Mouse (Mus musculus) layer of hippocampus, postnatal 14 days (tissue): Measurements from ENCODE around the gene Rd3l. TPM values are rescaled to one million over a fixed set of nuclear protein-coding genes. Genes with fewer than 3 reads are reported as not detected.

Experiments
- DNase-seq, 2 experiments: peaks; one replicate each; pipeline ENCODE4 v3.0.0; 2021 to 2022; ENCODE audit warnings: low spot score in 2 of 2, mixed read lengths in 1 of 2
- long read RNA-seq, 2 experiments: library from polyadenylated mRNA; stranded (forward); transcript quantifications; one replicate each; pipeline ENCODE4 v2.0.0; 2021
- total RNA-seq, 2 experiments: library from RNA; stranded (reverse); gene quantifications; 2 replicates each; pipeline ENCODE4 v1.2.3; 2021

Rd3l gene
- under 1 TPM in 1 of 2 experiments, not detected in 1; 0.38 TPM for total RNA-seq
- long read RNA-seq, experiment 1: 0 reads
- long read RNA-seq, experiment 2: 0 reads

GRCm38 (mm10) chr12:111980887-111981367 lies at the start of gene Rd3l:
TSS of gene Rd3l (minus strand) at chr12:111981317.
- DNase-seq: no peak

GRCm38 (mm10) chr12:112027408-112027807 lies 46.3 kb upstream of the Rd3l start:
- no peak for DNase-seq

- DNase-seq: no peak
Measured at GRCm38 (mm10) chr12:112025907-112026645, 45.0 kb upstream of the Rd3l start.

DNA sequence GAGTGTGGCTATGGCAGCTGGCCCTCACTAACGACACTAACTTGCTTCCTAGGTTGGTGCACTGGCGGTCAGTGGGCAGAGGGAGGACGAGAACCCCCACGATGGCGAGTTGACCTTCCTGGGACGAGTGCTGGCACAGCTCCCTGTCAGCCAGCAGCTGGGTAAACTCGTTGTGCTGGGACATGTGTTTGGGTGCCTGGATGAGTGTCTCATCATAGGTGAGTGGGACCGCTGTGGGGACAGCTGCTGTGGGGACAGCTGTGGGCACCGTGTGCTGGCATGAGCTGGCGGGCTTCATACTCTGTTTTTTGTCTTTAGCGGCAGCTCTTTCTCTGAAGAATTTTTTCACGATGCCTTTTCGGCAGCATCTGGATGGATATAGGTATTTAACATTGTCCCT lies 44.3 kb upstream of the Rd3l start:
- no peak for DNase-seq

GRCm38 (mm10) chr12:112024581-112025310 lies 43.6 kb upstream of the Rd3l start:
- no peak for DNase-seq

DNA sequence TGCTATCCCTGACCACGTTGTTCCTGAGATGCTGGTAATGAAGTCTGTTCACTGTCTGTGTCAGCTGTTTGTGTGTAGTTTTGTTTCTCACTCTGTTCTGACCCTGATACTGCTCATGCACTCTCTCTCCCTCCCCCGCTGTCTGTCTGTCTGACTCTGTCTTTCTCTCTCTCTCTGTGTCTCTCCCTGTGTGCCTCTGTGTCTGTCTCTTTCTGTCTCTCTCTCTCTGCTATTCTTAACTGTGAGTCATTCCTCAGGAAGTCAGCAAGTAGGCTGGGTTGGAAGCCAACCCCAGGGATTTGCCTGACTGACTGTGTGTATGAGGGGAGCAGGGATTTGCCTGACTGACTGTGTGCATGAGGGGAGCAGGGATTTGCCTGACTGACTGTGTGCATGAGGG lies 42.2 kb upstream of the Rd3l start:
- no peak for DNase-seq

- DNase-seq: no peak
Measured at GRCm38 (mm10) chr12:112016346-112016745, 35.2 kb upstream of the Rd3l start.

- no peak for DNase-seq
Measured at GRCm38 (mm10) chr12:112013271-112013801, 32.2 kb upstream of the Rd3l start.

DNA sequence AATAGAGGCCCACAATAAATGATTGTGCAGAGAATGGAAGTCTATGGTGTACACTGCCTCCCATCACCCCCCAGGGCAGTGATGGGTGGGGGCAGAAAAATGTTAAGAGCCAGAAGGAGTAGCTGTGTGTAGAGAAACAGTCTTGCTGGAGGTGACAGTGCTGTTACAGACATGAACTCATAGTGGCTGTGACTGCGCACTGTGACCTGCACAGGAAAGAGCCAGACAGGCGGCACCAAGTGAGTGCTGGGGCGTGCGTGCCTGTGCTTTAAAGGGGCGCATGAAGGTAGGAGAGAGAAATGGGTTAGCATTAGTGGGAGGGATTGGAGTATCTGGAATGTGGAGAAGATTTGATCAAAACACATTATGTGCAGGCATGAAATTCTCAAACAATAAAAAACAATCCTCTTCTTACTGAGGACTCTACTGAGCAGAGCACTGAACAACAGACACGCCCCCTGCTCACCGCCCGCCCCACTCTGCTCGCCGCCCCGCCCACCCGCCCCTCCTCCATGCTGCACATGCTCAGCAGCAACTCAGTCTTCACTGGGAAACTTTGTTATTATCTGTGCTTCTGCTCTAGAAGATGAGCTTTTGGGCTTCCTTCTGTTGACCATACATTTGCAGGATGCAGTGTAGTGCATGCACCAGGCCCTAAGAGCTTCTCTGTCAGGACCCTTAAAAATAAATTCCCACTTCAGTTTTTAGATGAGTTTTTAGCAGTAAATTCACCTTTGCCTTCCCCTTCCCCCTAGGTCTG lies 31.6 kb upstream of the Rd3l start:
- DNase-seq: no peak

- DNase-seq: peak; percentile 75 to 86
Measured at GRCm38 (mm10) chr12:112001223-112001622, 20.1 kb upstream of the Rd3l start.

DNA sequence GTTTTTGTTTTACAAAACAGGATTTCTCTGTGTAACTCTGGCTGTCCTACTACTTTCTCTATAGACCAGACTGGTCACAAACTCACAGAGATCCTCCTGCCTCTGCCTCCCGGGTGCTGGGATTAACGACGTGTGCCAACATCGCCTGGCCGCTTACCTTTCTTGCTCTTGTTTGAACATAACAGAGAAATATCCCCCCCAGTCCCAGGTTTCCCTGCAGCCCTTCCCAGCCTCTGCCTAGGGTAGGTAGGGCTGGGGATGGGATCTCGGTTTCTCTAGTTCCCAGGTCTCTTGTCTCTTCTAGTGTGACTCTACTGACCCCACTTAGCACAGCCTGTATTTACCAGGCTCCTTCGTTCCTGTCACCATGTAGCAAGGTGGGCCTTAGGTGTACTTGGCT lies 18.6 kb upstream of the Rd3l start:
- DNase-seq: no peak

GRCm38 (mm10) chr12:111995161-111995560 lies 14.0 kb upstream of the Rd3l start:
- no peak for DNase-seq

GRCm38 (mm10) chr12:111992626-111993025 lies 11.5 kb upstream of the Rd3l start:
- no peak for DNase-seq

DNA sequence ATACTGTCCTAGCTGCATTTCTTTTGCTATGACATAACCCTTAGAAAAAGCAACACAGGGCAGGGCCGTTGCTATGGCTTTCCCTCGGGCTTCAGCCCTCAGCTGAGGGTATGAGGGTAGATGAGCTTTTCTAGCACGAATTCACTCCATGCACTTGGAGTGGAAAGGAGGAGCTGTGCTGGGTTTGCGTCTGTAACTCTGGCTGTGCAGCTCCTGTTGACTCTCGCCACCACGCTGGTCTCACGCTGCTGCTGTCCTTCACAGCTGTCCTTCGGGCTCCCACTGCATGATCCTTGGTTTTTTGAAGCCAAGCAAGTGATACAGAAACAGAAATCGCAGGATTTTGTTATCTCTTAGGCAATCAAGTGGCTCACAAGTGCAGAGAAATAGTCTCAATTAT lies 5.6 kb upstream of the Rd3l start:
- no peak for DNase-seq

DNA sequence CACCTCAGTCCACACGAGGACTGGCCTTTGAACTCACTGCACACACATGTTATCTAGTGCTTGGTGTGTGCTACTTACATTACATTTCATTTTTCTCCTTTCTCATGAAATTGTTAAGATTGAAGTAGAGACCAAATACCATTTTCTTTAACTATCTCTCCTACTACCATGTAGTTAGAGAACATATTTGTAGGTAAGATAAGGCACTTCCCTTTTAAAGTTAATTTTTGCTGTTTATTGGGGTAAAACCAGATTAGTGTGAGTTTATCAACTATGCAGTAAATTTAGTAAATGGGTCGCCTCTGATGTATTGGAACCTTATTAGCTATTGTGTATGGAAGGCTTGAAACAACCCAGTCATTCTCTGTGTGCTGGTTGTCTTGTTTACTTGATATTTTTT lies 2.0 kb upstream of the Rd3l start:
- no peak for DNase-seq

DNA sequence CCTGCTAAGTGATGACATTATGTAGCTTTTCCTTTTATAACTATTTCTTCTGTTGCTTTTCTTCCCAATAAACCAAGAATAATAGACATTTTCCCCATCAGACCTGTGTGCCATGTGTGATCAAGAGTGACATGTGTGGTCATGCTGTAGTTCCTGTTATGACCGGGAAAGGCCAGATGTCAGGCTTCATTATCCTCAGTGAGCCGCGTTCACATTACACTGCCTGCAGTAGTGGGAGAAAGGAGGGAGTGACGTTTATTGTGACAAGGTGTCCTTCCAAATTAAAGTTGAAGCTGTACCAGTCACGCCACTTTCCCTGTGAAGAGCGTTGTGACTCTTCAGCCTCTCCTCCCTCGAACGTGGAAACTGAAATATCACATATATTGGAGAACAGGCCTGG lies 714 bp upstream of the Rd3l start:
- DNase-seq: no peak

DNA sequence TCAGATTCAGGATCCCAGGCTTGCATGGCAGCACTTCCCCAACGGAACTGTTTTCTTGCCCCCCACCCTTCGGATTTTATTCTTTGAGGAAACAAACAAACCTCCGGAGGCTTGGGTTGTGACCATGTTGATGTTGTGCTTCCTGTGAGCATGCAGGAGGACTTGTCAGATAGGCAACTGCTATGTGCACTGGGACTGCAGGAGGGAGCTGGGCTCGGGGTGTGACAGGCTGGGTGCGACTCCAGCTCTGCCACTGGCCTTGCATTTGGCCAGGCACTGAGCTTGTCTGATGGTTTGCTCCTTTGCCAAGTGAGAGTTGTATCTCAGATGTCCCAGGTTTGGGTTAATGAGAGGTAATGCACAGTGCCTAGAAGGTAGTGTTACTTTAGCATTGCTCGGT lies 2.8 kb downstream of the Rd3l start:
- no peak for DNase-seq

DNA sequence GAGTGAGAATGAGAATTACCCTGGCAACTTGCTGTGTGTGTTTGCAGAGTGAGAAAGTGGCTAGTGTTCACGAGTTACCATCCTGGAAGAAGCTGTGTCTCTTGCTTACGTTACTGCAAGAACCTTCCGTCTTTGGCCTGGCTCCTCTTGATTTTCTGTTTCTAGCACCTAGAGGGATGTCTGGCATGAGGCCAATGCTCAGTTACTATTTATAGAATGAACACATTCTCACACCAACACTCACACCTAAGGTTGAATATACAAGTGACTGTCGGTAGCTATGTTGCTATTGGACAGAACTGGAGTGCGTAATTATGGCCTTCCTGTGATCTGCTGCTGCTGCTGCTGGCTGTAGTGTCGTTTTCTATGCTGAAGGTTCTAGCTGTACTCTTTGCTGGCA lies 4.0 kb downstream of the Rd3l start:
- DNase-seq: no peak

GRCm38 (mm10) chr12:111974578-111974977 lies 6.5 kb downstream of the Rd3l start:
- no peak for DNase-seq

DNA sequence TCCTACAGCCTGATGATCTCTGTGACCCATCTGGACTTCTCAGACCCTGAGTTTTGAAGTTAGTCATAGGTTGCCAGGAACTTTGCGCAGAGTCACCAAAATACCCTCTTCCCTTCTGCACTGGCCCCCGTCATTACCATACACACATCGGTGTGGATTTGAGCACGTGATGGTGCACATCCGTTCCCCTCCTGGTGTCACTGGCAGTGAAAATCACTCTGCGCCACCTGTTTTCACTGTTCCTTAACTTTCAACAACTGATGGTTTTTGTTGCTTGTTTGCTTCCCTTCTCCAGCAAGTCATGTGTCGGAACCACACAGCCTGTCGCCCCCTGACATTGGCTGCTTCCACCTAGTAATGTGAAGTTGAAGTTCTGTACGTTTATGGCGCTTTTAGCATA lies 8.6 kb downstream of the Rd3l start:
- no peak for DNase-seq

- DNase-seq: no peak
Measured at GRCm38 (mm10) chr12:111971231-111971686, 9.9 kb downstream of the Rd3l start, which contains the start of gene Tdrd9. TSS of gene Tdrd9 (plus strand) at chr12:111971559.
